Mouse (Mus musculus) brown adipose tissue, adult 24 weeks (tissue): ENCODE results near the gene Gm21972. TPM values are rescaled to one million over a fixed set of nuclear protein-coding genes. Genes with fewer than 3 reads are reported as not detected.
A peak's percentile ranks its signal among the peaks of the same experiment; 100 is the strongest.

Experiments used
- H3K27ac ChIP-seq: fragments of 200-500 bp; replicated peaks from 2 replicates; pipeline ENCODE4 v1.5.1; 2012; ENCODE audit warnings: low read depth, mild to moderate bottlenecking, low read length
- H3K4me1 ChIP-seq: fragments of 200-500 bp; 2 replicates; pipeline ENCODE4 v1.6.1; 2012; ENCODE audit warnings: low read length, mixed read lengths; ENCODE audit not compliant: control insufficient read depth, insufficient read depth, insufficient read length
- H3K4me3 ChIP-seq: fragments of 200-500 bp; 2 replicates; pipeline ENCODE4 v1.5.1; 2012; ENCODE audit warnings: low read depth, mild to moderate bottlenecking, low read length, moderate library complexity; ENCODE audit not compliant: insufficient read depth
- polyA plus RNA-seq: library from polyadenylated mRNA; stranded (reverse); fragments of >200 nt; gene quantifications from 2 replicates; pipeline ENCODE4 v1.2.4, GENCODE M21; 2012; ENCODE audit not compliant: missing spikeins, insufficient read depth, insufficient read length

Gene Gm21972
- 3.1 TPM in 1 of 2 replicates, not detected in the other for polyA plus RNA-seq

- H3K4me1 ChIP-seq: no peaks in the 10 kb centered on the region
Observed at GRCm38 (mm10) chr1:86133337-86133736, at the start of gene Gm21972. Gene Gm21972, plus strand, starts transcription at chr1:86133637.

GRCm38 (mm10) chr1:86094413-86094812, 39.0 kb upstream of the Gm21972 start:
- Histone ChIP-seq H3K4me1 (no peaks in the 10 kb centered on the region), H3K4me3 (no peak overlapping the region), H3K27ac (no peak overlapping the region)

More at GRCm38 (mm10) chr1:86133337-86133736, at the start of gene Gm21972:
- Histone ChIP-seq H3K4me3 (no peak within 1 kb of the TSS), H3K27ac (no peak within 1 kb of the TSS)

GRCm38 (mm10) chr1:86105054-86105453, 28.4 kb upstream of the Gm21972 start:
- Histone ChIP-seq H3K4me3 (no peak overlapping the region), H3K27ac (no peak overlapping the region)

GRCm38 (mm10) chr1:86111779-86112178, 21.7 kb upstream of the Gm21972 start, which contains the start of gene Htr2b:
Gene Htr2b, minus strand, starts transcription at chr1:86111970.
- H3K27ac ChIP-seq: peak within 1 kb of the TSS; percentile 14; the same call in 1 of the 2 replicates
- no peaks in the 10 kb centered on the region for H3K4me1 ChIP-seq
- H3K4me3 ChIP-seq: no peak within 1 kb of the TSS

More at GRCm38 (mm10) chr1:86105054-86105453, 28.4 kb upstream of the Gm21972 start:
- no peaks in the 10 kb centered on the region for H3K4me1 ChIP-seq

- H3K4me1 ChIP-seq: no peaks in the 10 kb centered on the region
- H3K4me3 ChIP-seq: no peak overlapping the region
- no peak overlapping the region for H3K27ac ChIP-seq
Observed at GRCm38 (mm10) chr1:86114141-86114540, 19.3 kb upstream of the Gm21972 start.

- Histone ChIP-seq H3K4me3 (no peak overlapping the region), H3K27ac (no peak overlapping the region), H3K4me1 (no peaks in the 10 kb centered on the region)
Observed at GRCm38 (mm10) chr1:86119549-86119948, 13.9 kb upstream of the Gm21972 start.

GRCm38 (mm10) chr1:86126036-86126435, 7.4 kb upstream of the Gm21972 start:
- Histone ChIP-seq H3K4me3 (no peak overlapping the region), H3K27ac (no peak overlapping the region), H3K4me1 (no peaks in the 10 kb centered on the region)

- Histone ChIP-seq H3K27ac (no peak overlapping the region), H3K4me1 (no peaks in the 10 kb centered on the region), H3K4me3 (no peak overlapping the region)
Observed at GRCm38 (mm10) chr1:86135315-86135714, 1.9 kb downstream of the Gm21972 start.

GRCm38 (mm10) chr1:86141081-86141480, 7.6 kb downstream of the Gm21972 start:
- Histone ChIP-seq H3K27ac (no peak overlapping the region), H3K4me1 (no peaks in the 10 kb centered on the region), H3K4me3 (no peak overlapping the region)

GRCm38 (mm10) chr1:86143165-86143564, 9.7 kb downstream of the Gm21972 start:
- no peak overlapping the region for H3K27ac ChIP-seq
- no peak overlapping the region for H3K4me3 ChIP-seq
- no peaks in the 10 kb centered on the region for H3K4me1 ChIP-seq

GRCm38 (mm10) chr1:86144001-86144944, 10.8 kb downstream of the Gm21972 start:
- H3K27ac ChIP-seq: no peak overlapping the region
- H3K4me1 ChIP-seq: no peaks in the 10 kb centered on the region
- no peak overlapping the region for H3K4me3 ChIP-seq

- Histone ChIP-seq H3K4me3 (no peak overlapping the region), H3K4me1 (no peaks in the 10 kb centered on the region), H3K27ac (no peak overlapping the region)
Observed at GRCm38 (mm10) chr1:86146293-86146692, 12.9 kb downstream of the Gm21972 start.

- Histone ChIP-seq H3K4me3 (no peak overlapping the region), H3K4me1 (no peaks in the 10 kb centered on the region), H3K27ac (no peak overlapping the region)
Observed at GRCm38 (mm10) chr1:86147557-86147956, 14.1 kb downstream of the Gm21972 start.

GRCm38 (mm10) chr1:86148161-86148560, 14.7 kb downstream of the Gm21972 start:
- Histone ChIP-seq H3K4me3 (no peak overlapping the region), H3K4me1 (no peaks in the 10 kb centered on the region), H3K27ac (no peak overlapping the region)

GRCm38 (mm10) chr1:86150929-86151328, 17.5 kb downstream of the Gm21972 start:
- H3K4me1 ChIP-seq: no peaks in the 10 kb centered on the region
- H3K4me3 ChIP-seq: no peak overlapping the region
- H3K27ac ChIP-seq: no peak overlapping the region

- H3K4me3 ChIP-seq: no peak overlapping the region
- H3K4me1 ChIP-seq: no peaks in the 10 kb centered on the region
- no peak overlapping the region for H3K27ac ChIP-seq
Observed at GRCm38 (mm10) chr1:86151376-86151775, 17.9 kb downstream of the Gm21972 start.
